Mouse (Mus musculus): ENCODE measurements around the gene Scp2. TPM values are rescaled to one million over a fixed set of nuclear protein-coding genes. Genes with fewer than 3 reads are reported as not detected.

Scp2 gene
- polyA plus RNA-seq (2015; fragmentation: Nextera tagmentation; extraction: Ambion mirVana), result 163 and 317 TPM in 2 replicates

GRCm38 (mm10) chr4:108144880-108145279 is at the start of gene Scp2:
Gene Scp2, minus strand, starts transcription at chr4:108144998.

GRCm38 (mm10) chr4:108165152-108165895 is 20.5 kb upstream of the Scp2 start, which contains the start of gene Echdc2:
Gene Echdc2, plus strand, starts transcription at chr4:108165437.

DNA sequence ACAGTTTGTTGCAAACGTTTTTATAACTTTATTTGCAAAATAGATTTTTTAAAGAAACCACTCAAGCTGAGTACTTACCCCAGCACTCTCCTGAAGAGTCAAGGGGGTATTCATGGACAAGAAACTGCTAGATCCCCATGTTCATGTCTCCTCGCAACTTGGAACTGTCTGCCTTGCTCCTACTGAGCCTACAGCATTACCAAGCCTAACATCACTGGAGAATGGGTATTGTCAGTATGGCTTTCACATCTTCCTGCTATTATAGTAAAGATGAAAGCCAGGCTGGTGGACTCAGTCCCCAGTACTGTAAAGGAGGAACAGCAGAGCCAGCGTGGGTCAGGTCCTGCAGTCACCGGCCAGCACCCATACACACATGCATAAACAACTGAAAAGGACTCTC is 48.5 kb downstream of the Scp2 start, which contains the start of gene Podn:
Podn (minus strand) TSS at position 101 of the 400 bp plus-strand sequence.

Small RNA genes lying within 50 kb of the gene (microRNA-seq; reads per million reads assigned to microRNA genes)
- gene Mir6397, result 0 reads per million in 2 experiments

Other genes with a start within 250 kb of the Scp2 start
- gene Cpt2, start 221.4 kb downstream of the Scp2 start, polyA plus RNA-seq (2015; fragmentation: Nextera tagmentation; extraction: Ambion mirVana), result 73.8 and 78.8 TPM in 2 replicates
- not detected in 2 replicates for gene Slc1a7, start 176.7 kb downstream of the Scp2 start, polyA plus RNA-seq (2015; fragmentation: Nextera tagmentation; extraction: Ambion mirVana)
- gene Podn, start 48.6 kb downstream of the Scp2 start, polyA plus RNA-seq (2015; fragmentation: Nextera tagmentation; extraction: Ambion mirVana), result 1.2 and 1.7 TPM in 2 replicates
- 7.0 and 13.6 TPM in 2 replicates for gene Echdc2, start 20.4 kb upstream of the Scp2 start, polyA plus RNA-seq (2015; fragmentation: Nextera tagmentation; extraction: Ambion mirVana)
- gene Zyg11a, start 73.0 kb upstream of the Scp2 start, polyA plus RNA-seq (2015; fragmentation: Nextera tagmentation; extraction: Ambion mirVana), result 0.09 TPM in 1 of 2 replicates, not detected in the other
- gene Zyg11b, start 156.1 kb upstream of the Scp2 start, polyA plus RNA-seq (2015; fragmentation: Nextera tagmentation; extraction: Ambion mirVana), result 4.9 and 5.1 TPM in 2 replicates
- 48.8 and 53.2 TPM in 2 replicates for gene Coa7, start 183.1 kb upstream of the Scp2 start, polyA plus RNA-seq (2015; fragmentation: Nextera tagmentation; extraction: Ambion mirVana)
- gene Shisal2a, start 238.4 kb upstream of the Scp2 start, polyA plus RNA-seq (2015; fragmentation: Nextera tagmentation; extraction: Ambion mirVana), result not detected in 2 replicates